Mouse (Mus musculus): ENCODE measurements around the gene Dnajb4. TPM values are rescaled to one million over a fixed set of nuclear protein-coding genes. Genes with fewer than 3 reads are reported as not detected.
A peak's percentile ranks its signal among the peaks of the same experiment; 100 is the strongest.
"Not testable (repeated sequence)": the region's sequence is repeated elsewhere in the genome, so short reads cannot be mapped to it uniquely, and the experiment has no call there.

The Dnajb4 gene
- polyA plus RNA-seq, 1 experiment from 2014 or later, result 30.3 TPM

GRCm38 (mm10) chr3:152203411-152203810 lies 6.7 kb downstream of the Dnajb4 start:
- no peak overlapping the region for H3K9ac ChIP-seq (replicated peaks; ENCODE audit: low read depth, low read length)
- no peak overlapping the region for H3K27ac ChIP-seq (ENCODE audit: low read length)
- no peak for ATAC-seq (ENCODE audit: insufficient number of reproducible peaks, insufficient read depth, low FRiP score, low read depth)
- H3K4me3 ChIP-seq (ENCODE audit: low read depth, low read length), result no peak overlapping the region
- H3K36me3 ChIP-seq (ENCODE audit: control insufficient read depth, insufficient read depth, low read length), result no peaks in the 10 kb centered on the region
- H3K9me3 ChIP-seq (ENCODE audit: control insufficient read depth, low read depth, low read length), result no peaks in the 10 kb centered on the region
- no peak overlapping the region for H3K4me2 ChIP-seq (replicated peaks; ENCODE audit: low read depth, low read length)
- no peaks in the 10 kb centered on the region for H3K4me1 ChIP-seq (ENCODE audit: control insufficient read depth, insufficient read depth, low read length)
- H3K27me3 ChIP-seq (ENCODE audit: control insufficient read depth, insufficient read depth, low read length), result no peaks in the 10 kb centered on the region
- 84% methylated on average over 6 of the region's 6 CpGs for WGBS

GRCm38 (mm10) chr3:152202942-152203341 lies 7.2 kb downstream of the Dnajb4 start:
- Histone ChIP-seq H3K27me3 (ENCODE audit: control insufficient read depth, insufficient read depth, low read length) (no peaks in the 10 kb centered on the region), H3K9me3 (ENCODE audit: control insufficient read depth, low read depth, low read length) (no peaks in the 10 kb centered on the region), H3K27ac (ENCODE audit: low read length) (no peak overlapping the region), H3K9ac (replicated peaks; ENCODE audit: low read depth, low read length) (no peak overlapping the region), H3K4me2 (replicated peaks; ENCODE audit: low read depth, low read length) (no peak overlapping the region), H3K4me1 (ENCODE audit: control insufficient read depth, insufficient read depth, low read length) (no peaks in the 10 kb centered on the region), H3K36me3 (ENCODE audit: control insufficient read depth, insufficient read depth, low read length) (no peaks in the 10 kb centered on the region), H3K4me3 (ENCODE audit: low read depth, low read length) (no peak overlapping the region)
- ATAC-seq (ENCODE audit: insufficient number of reproducible peaks, insufficient read depth, low FRiP score, low read depth), result no peak

- Histone ChIP-seq H3K4me2 (replicated peaks; ENCODE audit: low read depth, low read length) (no peak overlapping the region), H3K27me3 (ENCODE audit: control insufficient read depth, insufficient read depth, low read length) (no peaks in the 10 kb centered on the region), H3K36me3 (ENCODE audit: control insufficient read depth, insufficient read depth, low read length) (no peaks in the 10 kb centered on the region), H3K9ac (replicated peaks; ENCODE audit: low read depth, low read length) (no peak overlapping the region), H3K4me1 (ENCODE audit: control insufficient read depth, insufficient read depth, low read length) (no peaks in the 10 kb centered on the region), H3K27ac (ENCODE audit: low read length) (no peak overlapping the region), H3K4me3 (ENCODE audit: low read depth, low read length) (no peak overlapping the region), H3K9me3 (ENCODE audit: control insufficient read depth, low read depth, low read length) (no peaks in the 10 kb centered on the region)
- WGBS, result 72% methylated on average over 2 of the region's 2 CpGs
- ATAC-seq (ENCODE audit: insufficient number of reproducible peaks, insufficient read depth, low FRiP score, low read depth), result no peak
Measured at GRCm38 (mm10) chr3:152201651-152202050, 8.5 kb downstream of the Dnajb4 start.

- Histone ChIP-seq H3K27ac (ENCODE audit: low read length) (no peak overlapping the region), H3K4me2 (replicated peaks; ENCODE audit: low read depth, low read length) (no peak overlapping the region), H3K9ac (replicated peaks; ENCODE audit: low read depth, low read length) (no peak overlapping the region), H3K27me3 (ENCODE audit: control insufficient read depth, insufficient read depth, low read length) (no peaks in the 10 kb centered on the region), H3K36me3 (ENCODE audit: control insufficient read depth, insufficient read depth, low read length) (no peaks in the 10 kb centered on the region), H3K4me3 (ENCODE audit: low read depth, low read length) (no peak overlapping the region), H3K9me3 (ENCODE audit: control insufficient read depth, low read depth, low read length) (no peaks in the 10 kb centered on the region), H3K4me1 (ENCODE audit: control insufficient read depth, insufficient read depth, low read length) (no peaks in the 10 kb centered on the region)
- no peak for ATAC-seq (ENCODE audit: insufficient number of reproducible peaks, insufficient read depth, low FRiP score, low read depth)
- 80% methylated on average over 3 of the region's 3 CpGs for WGBS
Measured at GRCm38 (mm10) chr3:152201181-152201580, 8.9 kb downstream of the Dnajb4 start.

- no peaks in the 10 kb centered on the region for H3K9me3 ChIP-seq (ENCODE audit: control insufficient read depth, low read depth, low read length)
Measured at GRCm38 (mm10) chr3:152199125-152199524, 11.0 kb downstream of the Dnajb4 start.

GRCm38 (mm10) chr3:152197246-152197645 lies 12.9 kb downstream of the Dnajb4 start:
- not testable (repeated sequence) for ATAC-seq (ENCODE audit: insufficient number of reproducible peaks, insufficient read depth, low FRiP score, low read depth); H3K27me3 ChIP-seq (ENCODE audit: control insufficient read depth, insufficient read depth, low read length); H3K27ac ChIP-seq (ENCODE audit: low read length); H3K4me3 ChIP-seq (ENCODE audit: low read depth, low read length); H3K4me1 ChIP-seq (ENCODE audit: control insufficient read depth, insufficient read depth, low read length); H3K4me2 ChIP-seq (replicated peaks; ENCODE audit: low read depth, low read length); H3K36me3 ChIP-seq (ENCODE audit: control insufficient read depth, insufficient read depth, low read length); H3K9ac ChIP-seq (replicated peaks; ENCODE audit: low read depth, low read length); H3K9me3 ChIP-seq (ENCODE audit: control insufficient read depth, low read depth, low read length)
- 23% methylated on average over 2 of the region's 2 CpGs for WGBS

More at GRCm38 (mm10) chr3:152199125-152199524, 11.0 kb downstream of the Dnajb4 start:
- no peak for ATAC-seq (ENCODE audit: insufficient number of reproducible peaks, insufficient read depth, low FRiP score, low read depth)
- Histone ChIP-seq H3K4me1 (ENCODE audit: control insufficient read depth, insufficient read depth, low read length) (no peaks in the 10 kb centered on the region), H3K36me3 (ENCODE audit: control insufficient read depth, insufficient read depth, low read length) (no peaks in the 10 kb centered on the region), H3K9ac (replicated peaks; ENCODE audit: low read depth, low read length) (no peak overlapping the region), H3K27ac (ENCODE audit: low read length) (no peak overlapping the region), H3K4me2 (replicated peaks; ENCODE audit: low read depth, low read length) (no peak overlapping the region), H3K4me3 (ENCODE audit: low read depth, low read length) (no peak overlapping the region), H3K27me3 (ENCODE audit: control insufficient read depth, insufficient read depth, low read length) (no peaks in the 10 kb centered on the region)
- WGBS, result 60% methylated on average over 3 of the region's 3 CpGs

GRCm38 (mm10) chr3:152193635-152194097 lies 16.4 kb downstream of the Dnajb4 start:
- no peaks in the 10 kb centered on the region for H3K27me3 ChIP-seq (ENCODE audit: control insufficient read depth, insufficient read depth, low read length)
- peak overlapping the region; percentile 37 for H3K9ac ChIP-seq (replicated peaks; ENCODE audit: low read depth, low read length)
- H3K9me3 ChIP-seq (ENCODE audit: control insufficient read depth, low read depth, low read length), result no peaks in the 10 kb centered on the region
- peak; percentile 95 for ATAC-seq (ENCODE audit: insufficient number of reproducible peaks, insufficient read depth, low FRiP score, low read depth)
- no peaks in the 10 kb centered on the region for H3K36me3 ChIP-seq (ENCODE audit: control insufficient read depth, insufficient read depth, low read length)
- peak overlapping the region; percentile 42 for H3K4me2 ChIP-seq (replicated peaks; ENCODE audit: low read depth, low read length)
- peak overlapping the region; percentile 80 for H3K27ac ChIP-seq (ENCODE audit: low read length)
- H3K4me1 ChIP-seq (ENCODE audit: control insufficient read depth, insufficient read depth, low read length), result no peaks in the 10 kb centered on the region
- H3K4me3 ChIP-seq (ENCODE audit: low read depth, low read length), result peak overlapping the region; percentile 40
- under 1% methylated on average over 17 of the region's 17 CpGs for WGBS

- Histone ChIP-seq H3K4me1 (ENCODE audit: control insufficient read depth, insufficient read depth, low read length) (no peaks in the 10 kb centered on the region), H3K4me2 (replicated peaks; ENCODE audit: low read depth, low read length) (peak overlapping the region; percentile 42), H3K4me3 (ENCODE audit: low read depth, low read length) (peak overlapping the region; percentile 40), H3K9me3 (ENCODE audit: control insufficient read depth, low read depth, low read length) (no peaks in the 10 kb centered on the region), H3K9ac (replicated peaks; ENCODE audit: low read depth, low read length) (peak overlapping the region; percentile 37), H3K27ac (ENCODE audit: low read length) (peak overlapping the region; percentile 80), H3K27me3 (ENCODE audit: control insufficient read depth, insufficient read depth, low read length) (no peaks in the 10 kb centered on the region), H3K36me3 (ENCODE audit: control insufficient read depth, insufficient read depth, low read length) (no peaks in the 10 kb centered on the region)
- 3% methylated on average over 7 of the region's 7 CpGs for WGBS
- no peak for ATAC-seq (ENCODE audit: insufficient number of reproducible peaks, insufficient read depth, low FRiP score, low read depth)
Measured at GRCm38 (mm10) chr3:152193177-152193576, 16.9 kb downstream of the Dnajb4 start.

- no peaks in the 10 kb centered on the region for H3K4me1 ChIP-seq (ENCODE audit: control insufficient read depth, insufficient read depth, low read length)
- no peak for ATAC-seq (ENCODE audit: insufficient number of reproducible peaks, insufficient read depth, low FRiP score, low read depth)
- WGBS, result 10% methylated on average over 10 of the region's 11 CpGs
- H3K27me3 ChIP-seq (ENCODE audit: control insufficient read depth, insufficient read depth, low read length), result no peaks in the 10 kb centered on the region
- no peaks in the 10 kb centered on the region for H3K36me3 ChIP-seq (ENCODE audit: control insufficient read depth, insufficient read depth, low read length)
- H3K27ac ChIP-seq (ENCODE audit: low read length), result peak overlapping the region; percentile 95
- H3K4me3 ChIP-seq (ENCODE audit: low read depth, low read length), result peak overlapping the region; percentile 40
- peak overlapping the region; percentile 60 for H3K4me2 ChIP-seq (replicated peaks; ENCODE audit: low read depth, low read length)
- peak overlapping the region; percentile 18 for H3K9ac ChIP-seq (replicated peaks; ENCODE audit: low read depth, low read length)
- no peaks in the 10 kb centered on the region for H3K9me3 ChIP-seq (ENCODE audit: control insufficient read depth, low read depth, low read length)
Measured at GRCm38 (mm10) chr3:152192238-152192931, 17.7 kb downstream of the Dnajb4 start.

Data from stomach, embryonic 14.5 days (tissue).